Mouse (Mus musculus): ENCODE measurements at regions not wholly inside any gene's neighbourhood (a gene's known extent, or its start where the extent isn't known, plus 50 kb on each side); places are given as distances from the start of the nearest gene placed in this dataset.

DNA sequence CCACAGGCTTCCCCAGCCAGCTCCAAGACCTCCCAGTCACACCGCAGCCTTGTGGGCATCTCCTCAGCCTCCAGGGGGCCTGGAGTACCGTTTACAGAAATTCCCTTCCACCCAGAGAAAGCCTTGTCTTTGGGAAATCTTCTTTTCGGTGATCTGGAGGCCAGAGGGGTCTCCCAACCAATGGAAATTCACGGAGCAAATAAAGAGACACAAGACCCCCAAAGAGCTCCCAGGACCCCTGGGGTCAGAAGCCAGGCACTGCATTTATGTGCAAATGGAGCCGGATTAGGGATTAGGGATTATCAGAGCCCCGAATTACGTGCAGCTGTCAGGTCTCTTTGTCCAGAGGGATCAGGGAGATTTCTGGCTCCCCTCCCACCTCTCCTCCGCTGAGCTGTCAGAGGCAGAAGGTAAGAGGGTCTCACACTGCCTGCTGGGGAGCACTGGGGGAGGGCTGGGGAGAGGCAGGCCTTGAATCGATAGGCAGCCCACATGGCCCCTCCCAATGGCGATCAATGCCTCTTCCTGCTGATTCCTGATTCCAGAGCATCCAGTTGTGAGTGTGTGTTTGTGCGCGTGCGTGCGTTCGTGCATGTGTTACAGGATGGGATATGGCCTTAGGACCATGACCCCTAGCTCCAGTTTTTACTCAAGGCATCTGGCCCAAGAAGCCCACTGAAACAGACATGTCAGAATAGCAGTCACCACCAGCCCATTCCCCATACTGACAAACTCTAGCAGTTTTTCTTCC lies 168.7 kb downstream of the 3100002H09Rik start:
- TF ChIP-seq CTCF (IDR thresholded peaks at IDR 0.05; ENCODE audit: low read depth, low read length) (no peak), POLR2A (IDR thresholded peaks at IDR 0.05; ENCODE audit: borderline replicate concordance, low read depth, low read length) (no peak)
